Mouse (Mus musculus): ENCODE results near the gene Ireb2. TPM values are rescaled to one million over a fixed set of nuclear protein-coding genes. Genes with fewer than 3 reads are reported as not detected.
"Not testable (repeated sequence)": the region's sequence is repeated elsewhere in the genome, so short reads cannot be mapped to it uniquely, and the experiment has no call there.

Ireb2 gene
- total RNA-seq, 2 experiments from 2014 or later: 38.6 to 53.4 TPM

DNA sequence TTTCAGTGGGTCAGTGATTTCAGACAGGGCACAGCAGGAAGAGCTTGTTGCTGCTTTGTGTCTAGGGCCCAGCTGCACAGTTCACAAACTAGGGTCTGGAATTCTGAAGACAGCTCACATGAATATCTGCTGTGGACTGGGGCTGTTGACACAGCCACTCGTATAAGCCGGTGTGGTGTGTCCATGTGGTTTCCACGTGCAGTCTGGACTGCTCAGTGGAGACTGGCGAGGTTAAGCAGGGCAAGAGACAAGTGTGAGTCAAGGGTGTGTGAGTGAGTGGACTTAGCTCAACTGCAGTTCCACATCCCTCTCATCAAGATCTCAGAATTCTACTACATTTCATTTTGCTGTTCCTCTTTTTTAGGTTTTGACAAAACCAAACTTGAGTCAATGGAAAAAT is 28.5 kb downstream of the Ireb2 start:
- ATAC-seq (replicated peaks; ENCODE audit: poor library complexity): no peak

DNA sequence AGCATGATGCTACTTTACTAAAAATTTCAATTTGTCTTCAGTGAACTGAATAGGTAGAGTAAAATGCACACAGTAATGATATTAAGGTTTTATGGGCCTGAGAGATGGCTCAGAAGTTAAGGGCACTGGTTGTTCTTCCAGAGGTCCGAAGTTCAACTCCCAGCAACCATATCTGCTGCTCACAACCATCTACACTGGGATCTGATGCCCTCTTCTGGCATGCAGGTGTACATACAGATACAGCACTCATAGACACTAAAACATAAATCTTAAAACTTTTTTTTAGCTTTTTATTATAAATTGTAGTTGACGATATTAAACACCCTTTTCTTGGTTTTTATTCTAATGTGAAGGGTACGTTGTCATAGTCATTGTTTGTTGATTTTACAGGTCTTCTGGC is 33.5 kb downstream of the Ireb2 start:
- ATAC-seq (replicated peaks; ENCODE audit: poor library complexity): no peak

DNA sequence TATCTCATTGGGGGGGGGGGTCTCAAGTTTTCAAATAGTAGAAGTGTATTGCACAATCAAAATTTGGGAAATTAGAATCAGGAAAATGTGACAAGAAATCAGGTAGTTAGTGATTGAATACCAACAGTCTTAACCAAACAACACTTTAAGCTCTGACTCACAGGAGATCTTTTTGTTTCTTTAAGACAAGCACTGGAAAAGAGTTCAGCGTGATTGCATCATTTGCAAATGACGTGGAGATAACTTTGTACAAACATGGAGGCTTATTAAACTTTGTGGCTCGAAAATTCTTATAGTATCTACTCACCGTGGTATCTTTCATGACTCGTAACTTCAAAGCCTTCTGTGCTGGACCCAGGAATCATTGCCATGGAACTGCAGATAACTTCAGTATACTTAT is 45.9 kb downstream of the Ireb2 start:
- no peak for ATAC-seq (replicated peaks; ENCODE audit: poor library complexity)

DNA sequence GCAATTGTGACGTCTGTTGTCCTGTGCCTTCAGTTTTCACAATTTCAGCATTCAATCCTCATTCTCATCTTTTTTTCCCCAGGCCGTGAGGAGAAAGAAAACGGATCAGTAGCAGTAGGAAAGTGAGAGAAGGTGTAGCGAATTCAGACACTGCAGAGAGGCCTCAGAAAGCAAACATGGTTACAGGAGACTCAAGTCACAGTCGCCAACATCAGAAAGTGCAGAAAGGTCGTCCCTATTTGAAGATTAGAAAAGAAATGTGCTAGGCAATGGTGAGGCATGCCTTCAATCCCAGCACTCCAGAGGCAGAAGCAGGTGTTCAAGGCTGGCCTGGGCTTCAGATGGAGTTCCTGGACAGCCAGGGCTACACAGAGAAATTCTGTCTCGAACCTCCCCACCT is 52.0 kb downstream of the Ireb2 start:
- no peak for ATAC-seq (replicated peaks; ENCODE audit: poor library complexity)

DNA sequence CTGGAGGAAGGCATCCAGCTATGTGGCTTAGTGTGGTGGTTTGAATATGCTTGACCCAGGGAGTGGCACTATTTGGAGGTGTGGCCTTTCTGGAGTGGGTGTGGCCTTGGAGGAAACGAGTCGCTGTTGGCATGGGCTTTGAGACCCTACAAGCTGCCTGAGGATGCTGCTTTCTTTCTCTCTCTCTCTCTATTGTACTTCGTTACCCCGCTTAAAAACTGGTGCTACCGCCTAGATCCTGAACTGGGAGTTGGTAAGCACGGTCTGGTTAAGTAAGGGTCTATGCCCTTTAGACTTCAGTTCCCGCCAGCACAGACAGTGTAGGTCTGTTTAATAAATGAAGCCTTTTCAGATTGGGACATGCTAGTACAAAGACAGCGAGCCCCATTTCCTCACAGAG is 52.8 kb downstream of the Ireb2 start:
- ATAC-seq (replicated peaks; ENCODE audit: poor library complexity): no peak

DNA sequence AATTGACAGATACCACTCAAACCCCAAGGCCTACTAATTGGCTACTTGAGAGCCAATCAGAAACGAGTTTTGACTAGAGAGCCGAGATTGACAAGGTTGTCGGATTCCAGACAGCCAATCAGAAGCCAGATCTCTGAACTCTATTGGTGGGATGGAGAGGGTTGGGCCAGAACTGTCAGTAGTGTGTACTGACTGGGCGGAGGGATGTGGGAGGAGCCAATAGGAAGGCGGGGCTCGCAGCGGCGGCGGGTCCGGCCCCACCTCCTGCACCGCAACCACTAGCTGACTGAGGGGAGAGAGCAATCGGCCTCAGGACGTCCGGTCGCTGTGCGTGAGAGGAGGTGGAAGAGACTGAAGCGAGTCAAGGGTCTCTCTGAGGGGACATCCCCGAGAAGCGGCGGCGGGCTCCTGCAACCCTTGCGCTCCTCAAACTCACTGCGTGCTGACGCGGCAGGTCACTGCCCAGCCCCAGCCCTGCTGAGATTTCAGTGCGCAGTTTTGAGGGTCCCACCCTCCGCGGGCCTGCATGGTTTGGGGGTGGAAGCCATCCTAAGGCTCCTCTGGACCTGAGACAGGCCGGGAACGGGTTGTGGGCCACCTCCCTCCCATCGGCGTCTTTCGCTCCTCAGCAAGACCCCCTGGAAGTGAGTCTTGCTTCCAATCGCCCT is 53.6 kb downstream of the Ireb2 start, which contains the start of gene Hykk:
Gene Hykk, plus strand, starts transcription at position 274 of the 668 bp plus-strand sequence.
- ATAC-seq (replicated peaks; ENCODE audit: poor library complexity): peak; percentile 99

DNA sequence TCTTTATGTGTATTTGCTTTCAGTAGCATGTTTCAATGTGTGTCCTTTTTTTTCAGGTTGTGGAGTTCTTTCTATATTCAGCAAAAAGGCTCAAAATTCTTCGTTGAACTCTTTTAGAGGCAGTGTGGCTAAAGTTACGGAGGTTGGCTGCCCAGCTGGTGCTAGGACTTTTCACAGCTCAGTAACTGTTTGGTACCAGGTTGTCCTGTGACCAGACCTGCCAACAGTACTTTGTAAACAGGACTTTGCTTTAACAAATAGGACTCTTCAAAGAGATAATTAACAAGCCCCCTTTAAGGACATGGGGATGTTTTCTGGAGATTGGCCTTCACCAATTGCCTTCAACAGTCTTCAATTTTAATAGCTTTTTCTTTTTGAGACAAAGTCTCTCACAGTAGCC is 54.6 kb downstream of the Ireb2 start:
- no peak for ATAC-seq (replicated peaks; ENCODE audit: poor library complexity)

DNA sequence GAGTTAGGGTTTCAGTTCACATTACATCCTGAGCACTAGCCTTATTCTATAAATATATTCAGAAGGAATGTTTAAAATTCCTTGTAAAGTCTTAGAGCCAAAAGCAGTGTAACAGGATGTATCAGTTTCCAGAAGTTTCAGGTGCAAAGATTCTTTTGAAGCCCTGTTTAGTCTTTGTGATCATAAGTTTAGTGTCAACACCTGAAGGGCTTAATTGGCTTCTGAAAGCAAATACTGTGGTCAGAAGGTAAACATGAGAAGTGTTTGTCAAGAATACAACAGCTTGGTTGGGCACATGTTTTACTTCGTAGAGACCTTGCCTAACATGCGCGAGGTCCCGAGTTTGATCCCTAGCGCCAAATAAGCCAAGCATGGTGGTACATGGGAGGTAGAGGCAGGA is 55.2 kb downstream of the Ireb2 start:
- ATAC-seq (replicated peaks; ENCODE audit: poor library complexity): no peak

DNA sequence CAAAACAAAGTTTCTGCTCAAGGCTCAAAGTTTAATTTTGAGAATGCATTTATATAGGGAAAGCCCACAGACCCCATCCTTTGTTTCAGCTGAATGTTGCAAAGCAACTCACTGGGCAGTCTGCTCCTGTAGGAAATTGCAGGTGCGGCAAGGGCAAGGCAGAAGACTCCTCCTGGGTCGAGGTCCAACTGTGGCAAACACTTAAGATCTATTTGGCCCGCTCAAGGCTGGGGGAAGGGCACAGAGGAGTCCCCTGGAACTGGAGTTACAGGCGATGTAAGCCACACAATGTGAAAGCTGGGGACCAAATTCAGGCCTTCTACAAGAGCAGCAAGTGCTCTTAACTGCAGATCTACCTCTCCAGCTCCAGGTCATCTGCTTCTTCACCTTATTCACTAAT is 56.4 kb downstream of the Ireb2 start:
- no peak for ATAC-seq (replicated peaks; ENCODE audit: poor library complexity)

DNA sequence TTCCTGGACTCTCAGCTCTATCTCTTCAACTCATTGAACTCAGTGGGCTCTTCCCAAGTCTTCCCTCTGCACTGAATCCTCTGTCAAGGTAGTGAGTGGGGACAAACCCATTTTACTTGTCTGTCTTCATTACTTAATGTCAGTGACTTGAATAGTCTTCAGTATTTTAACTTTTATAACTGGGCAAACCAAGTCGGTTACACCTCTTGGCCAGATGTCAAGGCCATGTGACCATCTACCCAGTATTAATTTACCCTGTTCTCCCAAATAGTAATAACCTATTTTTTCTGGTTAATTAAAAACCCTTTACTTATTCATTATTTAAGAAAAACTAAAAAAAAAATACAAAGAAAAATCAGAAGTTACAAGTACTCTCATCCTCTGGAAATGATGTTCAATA is 67.2 kb downstream of the Ireb2 start:
- no peak for ATAC-seq (replicated peaks; ENCODE audit: poor library complexity)

DNA sequence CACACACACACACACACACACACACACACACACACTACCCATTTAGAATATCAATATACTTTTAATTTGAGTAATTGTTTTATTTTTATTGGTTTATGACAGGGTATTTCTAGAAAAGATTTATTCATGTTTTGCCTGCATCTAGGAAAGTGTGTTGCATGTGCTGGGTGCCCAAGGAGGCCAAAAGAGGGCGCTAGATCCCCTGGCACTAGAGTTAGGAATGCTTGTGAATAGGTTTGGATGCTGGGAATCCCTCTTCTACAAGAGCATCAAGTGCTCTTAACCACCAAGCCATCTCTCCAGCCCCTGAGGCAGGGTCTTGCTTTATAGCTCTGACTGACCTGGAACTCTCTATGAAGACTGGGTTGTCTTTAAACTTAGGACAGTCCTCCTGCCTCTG is 68.2 kb downstream of the Ireb2 start:
- no peak for ATAC-seq (replicated peaks; ENCODE audit: poor library complexity)

DNA sequence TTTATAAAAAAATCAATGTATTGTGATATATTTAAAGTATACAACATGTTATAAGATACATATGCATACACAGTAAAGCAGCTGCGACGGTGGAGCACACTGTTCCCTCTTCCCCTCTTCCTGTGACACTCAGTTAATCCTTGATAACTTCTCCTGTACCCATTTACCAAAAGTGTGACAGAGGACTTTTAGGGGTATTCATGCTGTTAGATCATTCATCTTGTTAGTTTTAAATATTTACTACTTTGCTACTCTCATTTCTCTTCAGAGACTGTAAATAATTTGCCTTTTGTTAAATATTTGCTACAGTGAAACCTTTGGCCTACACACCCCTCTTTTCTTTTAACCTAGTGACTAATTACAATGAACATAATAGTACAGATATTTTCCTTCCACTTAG is 68.8 kb downstream of the Ireb2 start:
- no peak for ATAC-seq (replicated peaks; ENCODE audit: poor library complexity)

DNA sequence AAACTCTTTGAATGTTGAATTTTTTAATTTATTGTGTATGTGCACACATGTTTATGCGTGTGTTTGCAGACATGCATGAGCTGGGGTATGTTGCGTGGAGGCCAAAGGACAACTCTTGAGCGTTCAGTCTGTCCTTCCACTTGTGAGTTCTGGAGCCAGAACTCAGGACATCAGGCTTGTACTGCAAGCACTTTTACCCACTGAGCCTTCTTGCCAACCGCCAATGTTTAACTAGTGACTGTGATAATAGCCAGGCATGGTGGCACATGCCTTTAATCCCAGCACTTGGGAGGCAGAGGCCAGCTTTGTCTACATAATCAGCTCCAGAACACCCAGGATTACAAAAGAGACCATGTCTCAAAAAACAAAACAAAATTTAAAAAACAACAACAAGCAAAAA is 78.5 kb downstream of the Ireb2 start:
- no peak for ATAC-seq (replicated peaks; ENCODE audit: poor library complexity)

DNA sequence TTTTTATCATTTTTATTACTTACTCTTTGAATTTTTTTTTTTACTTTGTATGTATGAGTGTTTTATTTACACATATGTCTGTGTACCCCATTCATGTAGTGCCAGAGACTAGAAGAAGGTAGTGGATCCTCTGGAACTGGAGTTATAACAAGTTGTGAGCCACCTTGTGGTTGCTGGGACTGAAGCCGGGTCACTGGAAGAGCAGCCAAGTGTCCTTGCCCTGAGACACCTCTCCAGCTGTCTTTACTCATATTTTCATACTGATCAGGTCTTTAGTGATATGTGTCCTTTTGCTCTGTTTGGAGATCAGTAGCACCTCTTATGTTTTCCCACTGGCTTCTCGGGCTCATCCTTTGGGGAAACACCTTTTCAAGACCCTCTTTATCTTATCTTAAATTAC is 80.9 kb downstream of the Ireb2 start:
- ATAC-seq (replicated peaks; ENCODE audit: poor library complexity): no peak

DNA sequence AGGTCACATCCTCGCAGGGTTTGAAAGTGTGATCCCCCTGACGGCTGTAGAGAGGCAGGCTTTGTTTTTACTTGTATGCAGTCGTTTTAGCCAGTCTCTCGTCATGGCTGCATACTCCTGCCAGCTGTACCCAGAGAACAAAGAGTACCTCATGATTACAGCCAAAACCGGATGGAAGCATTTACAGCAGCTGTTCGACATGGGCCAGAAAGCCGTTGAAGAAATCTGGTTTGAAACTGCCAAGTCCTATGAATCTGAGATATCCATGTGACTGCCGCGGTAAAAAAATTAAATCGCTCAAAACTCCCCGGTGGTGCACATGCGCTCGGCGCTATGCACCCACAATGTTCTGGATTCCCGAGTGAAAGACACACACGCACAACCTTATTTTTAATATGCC is 82.7 kb downstream of the Ireb2 start:
- ATAC-seq (replicated peaks; ENCODE audit: poor library complexity): no peak

DNA sequence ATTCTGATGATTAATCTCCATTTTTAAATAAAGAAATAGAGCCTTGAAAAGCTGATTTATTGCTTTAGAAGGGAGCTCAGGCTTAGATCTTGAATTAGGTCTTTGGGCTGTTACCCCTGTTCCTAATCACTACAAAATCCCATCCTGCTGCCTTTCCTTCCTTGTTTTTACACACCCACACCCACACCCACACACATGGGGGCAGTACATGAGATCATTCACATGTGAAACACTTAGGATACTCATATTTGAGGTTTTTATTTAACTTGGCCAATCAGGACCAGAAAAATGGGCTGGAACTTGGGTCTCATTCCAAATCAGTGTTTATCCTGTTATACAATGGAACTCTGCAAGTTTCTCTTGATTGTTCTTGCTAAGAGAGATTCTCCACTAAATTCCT is 85.9 kb downstream of the Ireb2 start:
- ATAC-seq (replicated peaks; ENCODE audit: poor library complexity): no peak

DNA sequence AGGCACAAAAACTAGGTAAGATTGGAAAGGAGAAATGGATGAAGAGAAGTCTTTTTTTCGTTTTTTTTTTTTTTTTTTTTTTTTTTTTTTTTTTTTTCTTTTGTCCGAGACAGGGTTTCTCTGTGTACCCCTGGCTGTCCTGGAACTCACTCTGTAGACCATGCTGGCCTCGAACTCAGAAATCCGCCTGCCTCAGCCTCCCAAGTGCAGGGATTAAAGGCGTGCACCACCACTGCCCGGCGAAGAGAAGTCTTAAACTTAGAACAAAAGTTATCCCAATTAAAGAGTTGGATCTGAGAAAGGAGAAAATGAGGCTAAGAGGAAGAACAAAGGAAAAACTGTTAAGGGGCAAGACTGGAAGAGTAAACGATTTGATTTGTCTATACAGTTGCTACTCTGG is 86.6 kb downstream of the Ireb2 start:
- ATAC-seq (replicated peaks; ENCODE audit: poor library complexity): not testable (repeated sequence)

DNA sequence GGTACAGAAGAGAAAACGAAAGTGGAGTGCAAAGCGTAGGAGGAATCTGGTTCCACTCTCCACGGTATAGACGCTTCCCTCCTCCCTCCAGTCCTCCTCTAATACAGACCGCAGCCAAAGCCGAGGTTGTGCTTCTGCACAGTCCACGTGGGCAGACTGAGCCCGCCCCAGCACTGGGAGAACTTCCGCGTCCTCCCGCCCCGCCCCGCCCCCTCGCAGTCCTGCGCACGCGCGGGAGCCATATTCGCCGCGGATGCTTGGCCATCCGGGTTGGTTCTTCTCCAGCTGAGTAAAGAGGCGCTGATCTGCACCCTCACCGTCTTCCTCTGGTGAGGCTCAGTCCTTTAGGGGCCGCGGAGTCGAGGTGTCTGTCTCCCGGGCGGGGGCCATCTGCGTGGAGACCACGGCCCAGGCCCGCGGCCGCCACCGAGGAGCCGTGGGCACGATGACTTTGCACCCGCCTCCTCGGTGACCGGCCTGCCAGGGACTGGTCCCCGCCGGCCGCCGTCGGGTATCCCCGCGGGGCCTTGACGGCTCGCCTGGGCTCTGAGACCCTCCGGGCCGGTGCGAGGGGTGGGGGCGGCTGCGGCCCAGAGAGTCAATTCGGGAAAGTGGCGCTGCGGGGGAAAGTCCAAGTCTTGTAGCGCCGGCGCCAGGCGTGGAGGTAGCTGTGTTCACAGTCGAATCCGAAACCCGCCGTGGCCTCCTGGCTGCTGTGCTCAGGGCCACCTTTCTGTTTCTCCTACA is 87.2 kb downstream of the Ireb2 start, which contains the start of the genes Psma4 and AY074887:
Gene Psma4, plus strand, starts transcription at position 216 of the 747 bp plus-strand sequence.
Gene AY074887, minus strand, starts transcription at position 424 of the 747 bp plus-strand sequence.
- peak; percentile 99 for ATAC-seq (replicated peaks; ENCODE audit: poor library complexity)

DNA sequence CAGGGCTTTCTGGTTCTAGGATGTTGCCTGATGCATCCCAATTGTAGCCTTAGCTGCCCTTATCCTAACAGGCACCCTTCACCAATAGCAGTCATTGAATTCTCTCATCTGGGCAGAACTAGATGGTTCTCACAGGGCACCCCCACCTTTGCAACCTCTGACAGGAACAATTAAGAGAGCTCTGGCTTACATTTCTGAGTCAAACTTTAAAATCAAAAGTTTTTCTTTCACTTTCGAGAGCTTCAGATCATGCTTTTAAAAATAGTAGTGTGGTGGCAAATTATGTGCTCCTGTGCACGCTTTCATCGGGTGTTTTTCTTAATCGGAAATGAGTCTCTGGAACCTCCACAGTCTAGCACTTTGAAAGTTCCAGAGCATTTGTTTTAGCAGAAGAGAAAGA is 97.5 kb downstream of the Ireb2 start:
- ATAC-seq (replicated peaks; ENCODE audit: poor library complexity): no peak

All from megakaryocyte progenitor cell, adult 5-6 weeks (primary cell).